Mouse (Mus musculus) embryo, embryonic 10 days (tissue): Measurements from ENCODE around the gene Ccdc120.

Experiments
- DNase-seq: peaks from one replicate; pipeline ENCODE4 v3.0.0-alpha.2; 2015; ENCODE audit warnings: low spot score

Ccdc120 gene

DNA sequence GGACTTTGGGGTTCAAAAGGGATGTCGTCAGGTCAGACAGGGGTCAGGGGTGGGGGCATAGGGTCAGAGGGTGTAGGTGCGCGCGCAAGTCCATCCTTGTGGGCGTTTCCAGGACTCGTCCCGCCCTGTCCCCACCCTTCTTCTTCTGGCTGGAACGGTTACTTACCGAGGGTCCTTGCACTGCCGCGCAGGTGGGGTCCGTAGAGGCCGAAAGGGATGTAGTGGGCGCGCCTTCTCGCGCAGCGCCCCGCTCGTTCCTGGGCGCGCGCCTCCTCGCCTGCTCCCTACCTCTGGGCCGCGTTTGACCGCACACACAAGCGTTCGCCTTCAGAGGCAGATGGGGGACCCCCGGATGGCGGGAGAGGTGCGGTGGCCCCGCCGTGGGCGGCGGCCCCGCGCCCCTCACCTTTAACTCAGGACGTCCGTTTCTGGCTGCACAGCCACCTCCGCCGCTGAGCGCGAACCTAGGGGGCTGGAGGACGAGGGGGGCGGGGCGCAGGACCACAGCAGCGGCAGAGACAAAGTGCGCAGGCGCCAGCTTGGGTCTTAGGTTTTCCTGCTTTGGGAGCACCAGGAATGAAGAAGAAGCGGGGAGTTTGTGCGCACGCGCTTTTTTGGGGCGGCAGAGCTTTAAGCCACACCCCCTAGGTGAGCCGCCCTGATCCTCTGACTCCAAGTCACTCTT lies at the start of gene Ccdc120:
TSS of gene Ccdc120 (minus strand) at position 474 of the 685 bp plus-strand sequence.
- peak; percentile 87 for DNase-seq

DNA sequence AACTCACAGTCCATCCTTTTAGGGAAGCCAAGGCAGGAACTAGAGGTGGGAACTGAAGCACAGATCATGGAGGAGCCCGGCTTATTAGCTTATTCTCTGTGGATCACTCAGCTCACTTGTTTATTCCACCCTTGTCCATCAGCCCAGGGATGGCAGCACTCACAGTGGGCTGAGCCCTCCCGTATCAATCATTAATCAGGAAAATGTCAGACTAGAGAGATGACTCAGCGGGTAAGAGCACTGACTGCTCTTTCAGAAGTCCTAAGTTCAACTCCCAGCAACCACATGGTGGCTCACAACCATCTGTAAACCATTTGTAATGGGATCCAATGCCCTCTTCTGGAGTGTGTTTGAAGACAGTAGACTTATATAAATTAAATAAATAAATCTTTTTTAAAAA lies 46.6 kb upstream of the Ccdc120 start:
- DNase-seq, result no peak

DNA sequence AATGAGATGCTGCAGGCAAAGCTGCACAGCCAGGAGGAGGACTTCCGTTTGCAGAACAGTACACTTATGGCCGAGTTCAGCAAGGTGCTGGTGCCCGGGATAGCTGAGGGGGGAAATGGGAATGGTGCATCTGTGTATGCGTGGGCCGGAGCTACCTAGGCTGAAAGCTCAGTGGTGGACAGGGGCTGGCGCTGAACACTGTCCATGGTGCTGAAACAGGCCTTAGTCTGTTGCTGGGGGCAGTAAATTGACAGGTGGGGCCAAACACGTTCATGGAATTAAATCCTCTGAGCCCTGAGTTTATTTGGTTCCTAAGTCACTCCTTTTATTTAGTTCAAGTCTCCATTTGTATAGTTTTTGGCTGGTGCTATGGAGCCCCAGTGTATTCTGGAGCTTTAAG lies 44.3 kb upstream of the Ccdc120 start:
- peak; percentile 72 for DNase-seq

DNA sequence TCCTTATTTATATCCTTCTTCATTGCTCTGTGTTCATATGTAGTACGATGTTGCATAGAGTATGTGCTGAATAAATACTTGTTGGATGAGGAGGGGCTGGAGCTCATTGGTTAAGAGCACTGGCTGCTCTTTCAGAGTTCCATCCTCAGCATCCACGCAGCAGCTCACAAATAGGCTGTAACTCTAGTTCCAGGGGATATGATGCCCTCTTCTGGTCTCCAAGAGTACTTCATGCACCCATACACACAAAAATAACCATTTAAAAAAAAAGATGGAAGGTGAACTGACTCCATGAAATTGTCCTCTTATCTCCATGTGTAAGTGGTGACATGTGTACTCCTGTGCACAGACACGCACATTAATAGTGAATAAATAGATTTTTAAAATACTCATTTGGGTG lies 42.7 kb upstream of the Ccdc120 start:
- DNase-seq, result peak; percentile 46

DNA sequence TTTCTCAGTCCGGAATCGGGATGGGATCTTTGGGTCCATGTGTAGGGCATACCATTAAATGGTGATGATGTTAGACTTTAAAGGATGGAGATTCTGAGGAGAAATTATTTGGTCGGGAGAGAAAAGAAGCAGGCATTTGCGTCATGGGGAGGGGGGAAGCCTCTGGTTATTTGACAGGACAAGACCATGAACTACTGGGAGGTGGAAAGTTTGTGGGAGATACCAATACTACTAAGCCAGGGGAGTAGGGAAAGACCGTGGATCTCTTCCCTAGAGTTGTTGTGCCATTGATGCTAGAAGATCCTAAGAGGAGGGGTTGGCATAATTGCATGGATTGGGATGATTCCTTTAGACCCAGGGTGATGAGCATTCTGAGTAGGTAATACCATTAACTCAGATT lies 39.6 kb upstream of the Ccdc120 start:
- no peak for DNase-seq

DNA sequence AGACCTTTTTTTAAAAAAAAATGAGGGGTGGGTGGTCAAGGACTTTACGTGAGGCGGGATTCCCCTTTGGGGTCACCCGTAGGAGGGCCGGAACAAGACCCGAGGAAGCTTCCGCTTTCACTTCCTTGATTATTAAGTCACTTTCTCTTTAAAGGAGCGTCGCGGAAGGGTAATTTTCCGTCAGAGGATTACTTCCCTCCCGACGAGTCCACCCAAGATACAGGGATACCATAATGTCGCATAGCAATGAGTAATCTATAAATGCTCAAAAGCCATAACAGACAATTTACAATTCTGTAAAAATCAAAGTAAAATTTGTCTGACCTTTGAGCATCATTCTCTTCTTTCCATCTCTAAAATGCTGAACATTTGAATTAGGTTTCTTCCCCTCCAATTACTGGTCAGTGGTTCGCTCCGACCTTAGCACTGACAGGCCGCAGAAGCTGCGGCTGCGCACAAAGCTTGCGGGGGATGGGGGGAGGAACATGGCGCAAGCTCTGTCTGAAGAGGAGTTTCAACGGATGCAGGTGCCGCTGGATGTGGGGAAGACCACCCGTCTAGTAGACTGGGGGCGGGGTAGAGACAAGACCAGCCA lies 38.9 kb upstream of the Ccdc120 start, which contains the start of gene Gripap1:
TSS of gene Gripap1 (plus strand) at position 224 of the 595 bp plus-strand sequence.
- DNase-seq, result peak; percentile 84

DNA sequence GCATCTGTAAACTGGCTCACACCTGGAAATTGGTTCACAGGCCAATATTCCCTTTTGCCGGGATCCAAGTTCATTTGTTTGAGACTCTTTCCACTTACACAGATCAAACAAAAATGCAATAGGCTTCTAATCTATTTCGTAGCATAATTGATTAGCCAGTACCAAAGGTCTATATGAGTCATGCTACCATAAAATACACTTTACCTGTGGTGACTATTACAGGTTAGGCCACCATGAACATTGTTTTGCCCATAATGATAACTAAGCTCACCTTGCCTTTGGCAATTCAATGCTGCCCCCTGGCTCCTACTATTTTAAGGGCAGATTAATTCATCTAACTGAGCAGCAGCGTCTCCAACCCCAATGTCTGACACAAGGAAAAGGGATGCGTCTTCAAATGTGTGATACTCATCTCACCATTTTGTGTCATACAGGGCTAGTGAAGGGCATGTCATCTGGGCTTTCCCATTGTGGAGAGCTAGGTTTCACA lies 31.9 kb upstream of the Ccdc120 start:
- DNase-seq, result no peak

DNA sequence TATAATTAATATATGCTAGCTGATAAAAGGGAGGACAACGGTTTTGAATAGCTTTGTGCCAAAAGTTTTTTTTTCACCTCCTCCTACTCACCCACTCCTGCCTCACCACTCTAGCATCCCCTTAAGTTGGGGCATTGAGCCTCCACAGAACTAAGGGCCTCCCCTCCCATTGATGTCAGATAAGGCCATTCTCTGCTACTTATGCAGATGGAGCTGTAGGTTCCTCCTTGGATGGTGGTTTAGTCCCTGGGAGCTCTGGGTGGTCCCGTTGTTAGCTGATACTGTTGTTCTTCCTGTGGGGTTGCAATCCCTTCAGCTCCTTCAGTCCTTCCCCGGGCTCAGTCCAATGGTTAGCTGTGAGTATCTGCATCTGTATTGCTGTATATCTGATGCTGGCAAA lies 28.6 kb upstream of the Ccdc120 start:
- DNase-seq, result no peak

DNA sequence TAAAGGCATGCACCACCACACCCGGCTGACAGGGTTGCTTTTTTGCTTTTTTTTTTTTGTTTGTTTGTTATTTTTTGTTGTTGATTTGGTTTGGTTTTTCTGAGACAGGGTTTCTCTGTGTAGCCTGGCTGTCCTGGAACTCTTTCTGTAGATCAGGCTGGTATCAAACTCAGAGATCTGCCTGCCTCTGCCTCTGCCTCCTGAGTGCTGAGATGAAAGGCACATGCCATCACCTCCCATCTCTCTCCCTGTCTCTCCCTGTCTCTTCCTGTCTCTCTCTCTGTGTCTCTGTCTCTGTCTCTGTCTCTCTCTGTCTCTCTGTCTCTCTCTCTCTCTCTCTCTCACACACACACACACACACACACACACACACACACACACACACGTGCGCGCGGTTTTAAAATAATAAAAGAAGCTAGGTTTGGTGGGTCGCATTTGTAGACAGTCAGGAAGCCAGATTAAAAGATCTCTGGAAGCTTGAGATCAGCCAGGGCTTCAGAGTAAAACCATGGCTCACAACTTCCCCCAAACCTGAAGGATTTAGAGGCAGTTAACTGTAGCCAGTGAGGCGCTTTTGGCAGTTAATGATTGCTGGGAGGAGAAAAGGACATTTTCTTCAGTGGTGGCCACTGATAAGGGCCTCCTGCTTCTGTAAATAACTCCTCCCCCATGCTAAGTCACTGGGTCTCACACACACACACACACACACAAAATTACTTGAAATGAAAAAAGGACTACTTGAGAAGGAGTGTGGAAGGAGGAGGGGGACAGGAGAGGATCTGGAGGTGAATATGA lies 27.9 kb upstream of the Ccdc120 start:
- no peak for DNase-seq

DNA sequence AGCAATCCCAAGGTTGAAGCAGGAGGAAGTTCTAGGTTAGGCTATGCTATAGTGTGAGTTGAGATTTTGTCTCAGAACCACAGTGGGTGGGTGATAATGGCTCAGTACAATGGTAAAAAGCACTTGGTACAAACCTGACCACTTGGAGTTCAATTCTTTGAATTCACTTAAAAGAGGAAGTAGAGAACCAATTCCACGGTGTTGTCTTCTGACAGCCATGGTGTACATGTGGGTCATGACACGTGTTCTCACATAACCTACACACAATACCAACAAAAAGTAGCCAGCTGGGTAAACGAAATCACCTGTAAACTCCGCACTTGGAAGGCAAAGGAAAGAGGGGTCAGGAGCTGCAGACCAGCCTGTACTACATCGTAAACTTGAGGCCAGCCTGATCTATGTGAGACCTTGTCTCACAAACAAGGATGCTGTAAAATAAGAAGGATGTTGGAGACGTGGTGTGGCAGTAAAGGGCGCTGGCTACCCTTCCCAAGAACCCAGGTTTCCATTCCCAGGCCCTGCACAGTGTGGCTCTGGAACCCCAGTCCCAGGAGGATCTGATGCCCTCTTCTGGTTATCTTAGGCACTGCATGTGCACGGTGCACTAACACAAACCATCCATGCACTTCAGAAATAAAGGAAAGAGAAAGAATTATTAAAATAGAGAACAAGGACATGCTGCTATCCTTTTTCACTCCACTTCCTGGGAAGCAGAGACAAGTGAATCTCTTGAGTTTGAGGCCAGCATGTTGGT lies 25.8 kb upstream of the Ccdc120 start:
- DNase-seq, result peak; percentile 59

DNA sequence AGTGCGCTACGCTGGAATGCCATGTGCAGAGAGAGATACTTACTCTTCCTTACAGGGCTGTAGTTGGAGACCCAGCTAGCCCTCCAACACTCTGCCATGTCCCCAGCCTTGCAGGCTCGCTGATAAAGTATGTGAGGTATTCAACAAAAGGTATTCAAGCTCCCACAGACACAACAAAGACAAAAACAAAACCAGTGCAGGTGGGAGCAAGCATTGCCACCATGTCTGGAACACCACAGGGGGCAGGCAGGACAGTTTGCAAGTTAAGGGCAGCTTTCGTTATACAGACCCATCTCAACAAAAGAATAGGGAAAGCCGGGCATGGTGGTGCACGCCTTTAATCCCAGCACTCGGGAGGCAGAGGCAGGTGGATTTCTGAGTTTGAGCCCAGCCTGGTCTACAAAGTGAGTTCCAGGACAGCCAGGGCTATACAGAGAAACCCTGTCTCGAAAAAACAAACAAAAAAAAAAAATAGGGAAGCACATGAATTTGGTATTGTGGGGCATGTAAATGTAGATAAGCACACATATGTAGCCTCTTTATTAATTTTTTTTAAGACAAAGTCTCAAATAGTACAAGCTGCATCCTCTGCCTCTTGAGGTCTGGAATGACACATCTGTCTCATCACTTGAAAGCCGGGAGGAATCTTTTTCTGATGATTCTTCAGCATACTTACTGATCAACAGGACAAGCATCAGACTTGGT lies 24.9 kb upstream of the Ccdc120 start:
- DNase-seq, result no peak

DNA sequence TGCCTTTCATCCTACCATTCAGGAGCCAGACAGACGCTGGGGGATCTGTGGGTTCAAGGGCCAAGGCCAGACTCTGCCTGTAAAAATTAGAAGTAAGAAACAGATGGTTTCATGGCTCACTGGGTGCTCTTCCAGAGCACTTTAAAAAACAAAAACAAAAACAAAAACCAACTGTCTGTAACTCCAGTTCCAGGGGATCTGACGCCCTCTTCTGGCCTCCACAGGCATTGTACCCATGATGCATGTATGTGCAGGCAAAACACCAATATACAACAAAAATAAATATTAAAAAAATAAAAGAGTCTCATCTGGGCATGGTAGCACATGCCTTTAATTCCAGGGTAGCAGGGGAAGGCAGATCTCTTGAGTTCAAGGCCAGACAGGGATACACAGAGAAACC lies 22.1 kb upstream of the Ccdc120 start:
- DNase-seq, result no peak

DNA sequence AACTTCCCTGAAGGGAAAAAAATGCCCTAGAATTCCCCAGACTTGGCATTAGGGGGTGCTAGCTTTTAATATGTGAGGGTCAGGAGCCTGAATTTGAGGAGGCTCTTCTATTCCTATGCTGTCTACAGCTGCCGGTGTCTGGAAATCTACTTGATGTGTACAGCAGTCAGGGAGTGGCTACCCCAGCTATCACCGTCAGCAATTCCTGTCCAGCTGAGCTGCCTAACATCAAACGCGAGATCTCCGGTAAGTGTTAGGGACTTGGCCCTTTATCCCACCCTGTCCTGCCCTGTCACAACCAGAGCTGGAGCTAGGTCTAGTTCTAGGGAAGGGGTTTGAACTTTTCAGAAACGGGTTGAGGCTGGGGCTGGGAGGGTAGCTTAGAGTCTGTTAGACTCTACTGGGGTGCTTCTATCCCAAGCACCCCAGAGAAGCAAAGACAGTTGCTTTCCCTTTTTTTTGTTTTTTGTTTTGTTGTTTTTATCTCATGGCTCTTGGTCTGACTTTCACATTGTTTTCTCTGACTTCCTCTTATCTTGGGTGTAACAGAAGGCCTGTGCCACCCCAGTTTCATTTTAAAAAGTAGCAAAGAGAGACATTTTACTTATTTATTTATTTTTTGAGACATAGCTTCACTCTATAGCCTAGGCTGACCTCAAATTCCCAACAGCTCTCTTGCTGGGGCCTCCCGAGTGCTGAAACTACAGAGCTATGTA lies 18.8 kb upstream of the Ccdc120 start:
- DNase-seq, result no peak

DNA sequence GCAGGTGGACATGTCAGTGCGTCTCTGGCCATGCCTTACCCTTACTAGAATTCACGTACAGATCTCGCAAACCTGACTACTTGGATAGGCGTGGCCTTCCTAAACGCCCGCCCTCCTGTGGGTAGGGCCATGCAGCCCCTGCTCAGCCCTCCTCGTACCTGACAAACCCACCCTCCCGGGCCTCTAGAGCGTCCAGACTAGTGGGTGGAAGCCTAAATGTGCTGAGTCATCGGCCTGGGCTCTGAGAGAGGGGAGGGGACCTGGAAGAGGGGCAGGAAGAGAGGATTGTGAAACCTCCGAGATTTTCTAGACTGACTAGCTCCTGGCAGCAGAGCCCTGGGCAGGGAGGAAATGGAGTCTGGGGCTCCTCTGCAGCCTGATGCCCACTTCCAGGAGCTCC lies 15.1 kb upstream of the Ccdc120 start:
- peak; percentile 53 for DNase-seq

DNA sequence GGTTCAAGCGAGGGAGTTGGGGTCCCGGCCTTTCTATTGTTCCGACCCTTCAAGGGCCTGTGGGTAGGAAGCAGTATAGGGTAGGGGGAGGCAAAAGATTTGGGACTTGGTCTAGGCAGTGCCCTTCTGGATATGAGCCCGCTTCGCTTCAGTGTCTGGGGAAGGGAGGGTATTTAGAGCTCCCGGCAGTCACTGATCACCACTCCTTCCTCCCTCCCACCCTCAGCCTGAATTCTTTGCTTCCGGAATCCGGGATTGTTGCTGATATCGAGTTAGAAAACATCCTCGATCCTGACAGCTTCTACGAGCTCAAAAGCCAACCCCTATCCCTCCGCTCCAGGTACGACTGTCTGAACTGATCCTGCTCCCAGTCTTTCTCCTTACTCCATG lies 14.6 kb upstream of the Ccdc120 start:
- no peak for DNase-seq

DNA sequence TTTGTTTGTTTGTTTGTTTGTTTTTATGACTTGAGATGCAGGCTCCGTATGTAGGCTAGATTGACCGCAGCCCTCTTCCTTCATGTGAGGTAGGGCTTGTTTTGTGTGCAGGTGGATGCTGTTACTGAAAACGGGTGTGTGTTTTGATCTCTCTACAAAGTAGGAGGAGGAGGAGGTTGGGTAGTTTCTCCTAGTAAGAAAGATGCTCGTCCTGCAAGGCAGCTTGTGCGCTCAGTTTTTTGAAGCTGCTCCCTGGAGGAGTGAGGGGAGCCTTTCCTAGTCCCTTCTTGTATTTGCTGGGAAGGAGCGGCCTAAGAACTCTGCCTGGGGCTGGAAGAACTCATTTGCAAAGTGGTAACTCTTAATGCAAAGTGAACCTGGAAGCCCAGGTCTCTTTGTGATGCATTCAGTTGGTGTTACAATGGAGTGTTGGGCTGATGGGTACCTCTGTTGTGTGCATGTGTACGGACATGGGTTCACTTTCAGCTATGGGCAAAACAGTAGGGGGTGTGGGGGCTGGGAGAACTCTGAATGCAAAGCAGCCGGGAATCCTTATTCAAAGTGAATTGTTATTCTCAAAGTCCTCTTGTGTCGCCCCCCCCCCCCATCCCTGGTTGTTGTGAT lies 14.1 kb upstream of the Ccdc120 start:
- no peak for DNase-seq

DNA sequence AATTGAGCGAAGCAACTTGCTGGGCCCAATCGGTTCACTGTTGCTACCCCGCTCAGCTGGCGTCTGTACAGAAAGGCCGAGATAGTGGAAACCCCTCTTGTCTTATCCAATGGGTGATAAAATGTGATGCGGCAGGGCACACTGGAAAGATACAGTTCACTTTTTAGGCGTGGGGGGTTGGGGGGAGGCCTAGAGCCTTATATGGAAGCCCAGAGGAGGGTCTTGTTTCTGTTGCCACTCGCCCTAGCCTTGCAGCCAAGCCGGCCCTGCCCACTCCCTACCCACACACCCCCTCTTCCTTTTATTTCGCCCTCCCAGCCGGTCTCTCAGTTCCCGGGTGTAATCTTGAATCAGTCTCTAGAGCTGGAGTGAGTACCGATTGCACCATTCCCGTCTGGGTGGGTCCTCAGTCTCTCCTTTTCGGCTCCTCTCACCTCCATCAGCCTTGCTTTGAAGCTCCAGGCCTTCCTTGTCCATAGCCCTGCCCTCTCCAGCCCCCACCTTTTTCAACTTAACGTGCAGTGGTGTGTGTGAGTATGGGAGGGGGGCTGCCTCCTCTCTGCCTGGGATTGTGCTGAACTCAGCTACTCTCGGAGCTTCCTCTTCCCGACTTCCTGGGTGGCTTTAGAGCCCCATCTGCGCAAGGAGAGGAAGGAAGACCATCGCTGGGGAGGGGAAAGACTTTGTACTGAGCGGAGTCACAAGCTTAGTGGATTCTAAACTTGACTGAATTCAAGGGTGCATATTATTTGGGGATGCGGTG lies 13.1 kb upstream of the Ccdc120 start:
- peak; percentile 13 for DNase-seq

DNA sequence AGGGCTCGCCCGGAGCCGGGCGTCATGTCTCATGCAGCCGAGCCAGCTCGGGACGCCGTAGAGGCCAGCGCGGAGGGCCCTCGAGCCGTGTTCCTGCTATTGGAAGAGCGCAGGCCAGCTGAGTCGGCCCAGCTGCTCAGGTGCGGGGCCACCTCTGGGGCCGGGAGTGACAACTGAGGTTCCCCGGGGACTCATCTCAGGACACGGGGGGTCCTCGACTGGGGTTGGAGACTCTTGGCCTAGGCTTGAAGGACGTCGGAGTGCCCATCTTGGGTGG lies 12.2 kb upstream of the Ccdc120 start:
- DNase-seq, result no peak

DNA sequence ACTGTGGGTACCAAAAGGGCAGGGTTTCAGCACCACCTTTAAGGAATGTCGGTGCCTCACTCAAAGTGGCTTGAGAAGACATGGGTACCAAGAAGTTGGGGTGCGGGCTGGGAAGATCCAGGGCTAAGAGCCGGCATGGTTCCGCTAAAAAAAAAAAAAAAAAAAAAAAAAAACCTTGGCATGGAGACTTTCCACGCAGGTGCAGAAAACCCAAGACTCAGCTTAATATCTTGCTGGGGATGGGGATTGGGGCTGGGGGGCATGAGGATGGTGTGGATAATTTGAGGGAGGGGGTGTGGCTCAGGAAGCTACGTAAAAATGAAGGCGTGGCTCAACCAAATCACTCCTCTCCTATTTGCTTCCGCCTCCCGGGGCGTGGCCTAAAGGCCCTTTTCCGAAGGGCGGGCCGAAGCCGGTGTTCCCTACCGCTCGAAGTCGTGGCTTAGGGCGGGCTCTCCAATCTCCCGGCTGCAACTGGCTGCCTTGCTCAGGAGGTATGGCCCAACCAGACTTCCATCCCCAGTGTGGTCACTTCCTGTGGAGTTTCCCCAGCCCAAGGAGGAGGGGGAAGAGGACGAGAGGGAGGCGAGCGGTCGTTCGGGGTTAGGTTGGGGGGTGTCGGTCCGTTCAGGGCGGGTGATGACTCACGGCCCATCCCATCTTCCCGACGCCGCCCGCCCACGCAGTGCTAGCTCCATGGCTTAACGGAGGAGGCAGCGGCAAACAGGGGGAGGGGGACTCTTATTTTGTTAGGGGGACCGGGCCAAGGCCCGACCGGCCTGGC lies 11.6 kb upstream of the Ccdc120 start, which contains the start of gene Tfe3:
TSS of gene Tfe3 (plus strand) at position 424 of the 784 bp plus-strand sequence.
- peak; percentile 92 for DNase-seq
